Mouse (Mus musculus) CH12.LX (cell line): ENCODE data around the gene Rtl1. TPM values are rescaled to one million over a fixed set of nuclear protein-coding genes. Genes with fewer than 3 reads are reported as not detected.

Experiments used
- DNase-seq: peaks from one replicate; pipeline ENCODE4 v3.0.0-alpha.2; 2013; ENCODE audit errors: extremely low read depth
- H3K27ac ChIP-seq: 2 replicates; pipeline ENCODE4 v1.5.1; 2012; ENCODE audit warnings: low read depth, mild to moderate bottlenecking, control low read depth, moderate library complexity; ENCODE audit not compliant: insufficient read depth
- H3K27me3 ChIP-seq: replicated peaks from 2 replicates; pipeline ENCODE3; 2012; ENCODE audit warnings: inconsistent platforms
- H3K36me3 ChIP-seq, 2 experiments: replicated peaks in 1 of 2; 2 replicates each; pipeline versions ENCODE3 to v1.6.1; 2012; ENCODE audit warnings: inconsistent platforms in 1 of 2, low read length in 1 of 2, mild to moderate bottlenecking in 1 of 2, mixed read lengths in 1 of 2, moderate library complexity in 1 of 2; ENCODE audit not compliant: control insufficient read depth in 1 of 2, insufficient read depth in 1 of 2
- H3K4me1 ChIP-seq, 2 experiments: 2 replicates each; pipeline ENCODE4 v1.6.1; 2012; ENCODE audit warnings: inconsistent platforms in 1 of 2, moderate library complexity in 1 of 2; ENCODE audit not compliant: insufficient read depth in 2 of 2, control insufficient read depth in 1 of 2
- H3K4me2 ChIP-seq: 2 replicates; pipeline ENCODE4 v1.6.1; 2012; ENCODE audit warnings: low read depth, mild to moderate bottlenecking, control low read depth; ENCODE audit not compliant: poor library complexity, insufficient read depth, severe bottlenecking
- H3K4me3 ChIP-seq, 3 experiments: fragments of 150-350 bp in 1 of 3; sonication (generic) in 1 of 3; replicated peaks in 1 of 3; 2 replicates each; pipeline versions ENCODE3 to v1.5.1; 2011 to 2012; ENCODE audit warnings: low read depth in 2 of 3, low read length in 2 of 3, mild to moderate bottlenecking in 2 of 3, moderate library complexity in 2 of 3, control low read depth in 1 of 3, improper control_type of control experiment in 1 of 3, inconsistent platforms in 1 of 3, mixed read lengths in 1 of 3; ENCODE audit not compliant: poor library complexity in 1 of 3
- H3K79me2 ChIP-seq: replicated peaks from 2 replicates; pipeline ENCODE4 v1.6.1; 2012; ENCODE audit warnings: mild to moderate bottlenecking, moderate library complexity; ENCODE audit not compliant: control insufficient read depth, poor library complexity, insufficient read depth, severe bottlenecking; ENCODE audit errors: extremely low read depth
- H3K9ac ChIP-seq: 2 replicates; pipeline ENCODE4 v1.6.1; 2012; ENCODE audit warnings: low read depth, mild to moderate bottlenecking, control low read depth, moderate library complexity; ENCODE audit not compliant: insufficient read depth
- H3K9me3 ChIP-seq: replicated peaks from 2 replicates; pipeline ENCODE3; 2012; ENCODE audit warnings: low read length, inconsistent platforms, mixed read lengths
- BHLHE40 ChIP-seq: IDR thresholded peaks from 2 replicates; pipeline ENCODE4 v1.6.1; 2011; ENCODE audit warnings: mild to moderate bottlenecking, low read depth, low read length, improper control_type of control experiment
- CTCF ChIP-seq, 2 experiments: IDR thresholded peaks in 1 of 2; conservative IDR thresholded peaks in 1 of 2; 2 replicates each; pipeline ENCODE4 v1.5.1; 2011 to 2012; ENCODE audit warnings: low read depth in 2 of 2, low read length in 2 of 2, improper control_type of control experiment in 1 of 2, inconsistent platforms in 1 of 2, mild to moderate bottlenecking in 1 of 2, moderate library complexity in 1 of 2
- ELF1 ChIP-seq: IDR thresholded peaks from 2 replicates; pipeline ENCODE4 v1.6.1; 2014; ENCODE audit warnings: low read depth, mild to moderate bottlenecking, inconsistent platforms, low read length, improper control_type of control experiment
- GABPA ChIP-seq: IDR thresholded peaks from 2 replicates; pipeline ENCODE4 v1.6.1; 2012; ENCODE audit warnings: low read depth, low read length, improper control_type of control experiment, inconsistent platforms; ENCODE audit not compliant: insufficient replicate concordance
- IRF4 ChIP-seq: IDR thresholded peaks from 2 replicates; pipeline ENCODE4 v1.6.1; 2014; ENCODE audit warnings: low read depth, mild to moderate bottlenecking, inconsistent platforms, low read length, improper control_type of control experiment
- JUN ChIP-seq: IDR thresholded peaks from 2 replicates; pipeline ENCODE4 v1.6.1; 2011; ENCODE audit warnings: low read depth, mild to moderate bottlenecking, low read length, improper control_type of control experiment, moderate library complexity; ENCODE audit not compliant: insufficient read depth
- JUND ChIP-seq: conservative IDR thresholded peaks from 2 replicates; pipeline ENCODE4 v1.6.1; 2011; ENCODE audit warnings: low read depth, low read length, improper control_type of control experiment
- KAT2A ChIP-seq: IDR thresholded peaks from 2 replicates; pipeline ENCODE4 v1.6.1; 2012; ENCODE audit warnings: low read length, improper control_type of control experiment, inconsistent platforms; ENCODE audit not compliant: insufficient replicate concordance
- MAX ChIP-seq: IDR thresholded peaks from 2 replicates; pipeline ENCODE4 v1.6.1; 2011; ENCODE audit warnings: low read length, improper control_type of control experiment
- MEF2A ChIP-seq: IDR thresholded peaks from 2 replicates; pipeline ENCODE4 v1.6.1; 2014; ENCODE audit warnings: low read depth, mild to moderate bottlenecking, inconsistent platforms, low read length, improper control_type of control experiment, borderline replicate concordance
- MYC ChIP-seq: IDR thresholded peaks from 2 replicates; pipeline ENCODE4 v1.6.1; 2011; ENCODE audit warnings: low read depth, mild to moderate bottlenecking, improper control_type of control experiment, low read length
- NELFE ChIP-seq: IDR thresholded peaks from 2 replicates; pipeline ENCODE4 v1.6.1; 2011; ENCODE audit warnings: low read depth, low read length, improper control_type of control experiment
- RAD21 ChIP-seq: IDR thresholded peaks from 2 replicates; pipeline ENCODE4 v1.6.1; 2011; ENCODE audit warnings: low read depth, mild to moderate bottlenecking, low read length, improper control_type of control experiment, moderate library complexity
- RCOR1 ChIP-seq: conservative IDR thresholded peaks from 2 replicates; pipeline ENCODE4 v1.6.1; 2012; ENCODE audit warnings: low read depth, mild to moderate bottlenecking, inconsistent platforms, low read length, improper control_type of control experiment
- TBP ChIP-seq: conservative IDR thresholded peaks from 2 replicates; pipeline ENCODE4 v1.6.1; 2011; ENCODE audit warnings: low read depth, low read length, improper control_type of control experiment
- TCF12 ChIP-seq: IDR thresholded peaks from 2 replicates; pipeline ENCODE4 v1.6.1; 2014; ENCODE audit warnings: low read depth, mild to moderate bottlenecking, inconsistent platforms, low read length, improper control_type of control experiment
- UBTF ChIP-seq: IDR thresholded peaks from 2 replicates; pipeline ENCODE4 v1.6.1; 2012; ENCODE audit warnings: low read depth, mild to moderate bottlenecking, inconsistent platforms, low read length, improper control_type of control experiment, moderate library complexity
- USF1 ChIP-seq: IDR thresholded peaks from 2 replicates; pipeline ENCODE4 v1.6.1; 2014; ENCODE audit warnings: low read depth, mild to moderate bottlenecking, inconsistent platforms, low read length, improper control_type of control experiment
- USF2 ChIP-seq: conservative IDR thresholded peaks from 2 replicates; pipeline ENCODE4 v1.6.1; 2011; ENCODE audit warnings: low read depth, low read length, improper control_type of control experiment
- ZC3H11A ChIP-seq: IDR thresholded peaks from 2 replicates; pipeline ENCODE4 v1.6.1; 2012; ENCODE audit warnings: low read depth, mild to moderate bottlenecking, inconsistent platforms, low read length, improper control_type of control experiment
- dilution Hi-C: fragments of 300-500 bp; cut with MboI; formaldehyde crosslinking; loops from 2 replicates; pipeline ENCODE4 v1.14.3; 2020; ENCODE audit warnings: low sequenced_read_pairs; ENCODE audit not compliant: extremely low pct_unique_long_range_greater_than_20kb, extremely low pct_ligation_motif_present
- in situ Hi-C: fragments of 300-500 bp; cut with MboI; formaldehyde crosslinking; loops from 3 replicates; pipeline ENCODE4 v1.14.3; 2019; ENCODE audit warnings: low sequenced_read_pairs, low pct_ligation_motif_present, low pct_unique_long_range_greater_than_20kb, mixed read lengths
- polyA plus RNA-seq: library from polyadenylated mRNA; unstranded; fragments of >175 nt; gene quantifications from 2 replicates; pipeline ENCODE4 v1.2.1, GENCODE M21; 2012; ENCODE audit warnings: low read depth; ENCODE audit not compliant: insufficient read length
- total RNA-seq, 2 experiments: library from RNA; depleted of rRNA; stranded (reverse); fragments of 300-350 nt in 1 of 2; fragments of >200 nt in 1 of 2; gene quantifications; 2 replicates each; pipeline ENCODE4 v1.2.3; 2012 to 2014

The Rtl1 gene
- total and polyA plus RNA-seq, 3 experiments: not detected

DNA sequence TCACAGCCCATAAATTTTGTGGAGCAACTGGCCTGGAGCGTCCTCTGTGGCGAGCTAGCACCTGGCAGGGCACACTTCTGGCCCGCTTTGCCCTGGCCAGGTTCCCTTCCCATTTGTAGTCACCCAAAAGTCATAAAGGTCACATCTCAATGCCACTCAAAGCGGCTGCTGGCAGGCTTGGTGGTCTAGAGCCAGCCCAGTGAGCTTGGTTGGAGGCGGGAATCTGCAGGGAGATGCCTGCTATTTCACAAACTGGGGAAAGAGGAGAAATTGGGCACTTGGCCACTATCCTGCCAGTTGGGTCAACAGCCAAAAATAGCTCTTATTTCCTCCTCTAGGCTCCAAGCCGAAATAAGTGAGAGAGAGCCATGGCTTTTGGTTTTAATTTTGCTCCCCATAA lies 4.4 kb downstream of the Rtl1 start:
- H3K4me2 ChIP-seq: no peak overlapping the region
- no peaks in the 10 kb centered on the region for H3K36me3 ChIP-seq
- H3K4me1 ChIP-seq: no peaks in the 10 kb centered on the region
- peaks cover 70% of the 10 kb centered on the region for H3K9me3 ChIP-seq
- no peak overlapping the region for H3K9ac ChIP-seq
- dilution Hi-C loops (no loop called here), in situ Hi-C loops (no loop called here)
- H3K27ac ChIP-seq: no peak overlapping the region
- H3K79me2 ChIP-seq: no peaks in the 10 kb centered on the region
- no peaks in the 10 kb centered on the region for H3K27me3 ChIP-seq
- TF ChIP-seq JUND (no peak), ZC3H11A (no peak), USF2 (no peak), IRF4 (no peak), USF1 (no peak), BHLHE40 (no peak), TCF12 (no peak), ELF1 (no peak), MYC (no peak), KAT2A (no peak), MAX (no peak), UBTF (no peak), NELFE (no peak), RAD21 (no peak), GABPA (no peak)
- DNase-seq: no peak
- no peak overlapping the region for H3K4me3 ChIP-seq

DNA sequence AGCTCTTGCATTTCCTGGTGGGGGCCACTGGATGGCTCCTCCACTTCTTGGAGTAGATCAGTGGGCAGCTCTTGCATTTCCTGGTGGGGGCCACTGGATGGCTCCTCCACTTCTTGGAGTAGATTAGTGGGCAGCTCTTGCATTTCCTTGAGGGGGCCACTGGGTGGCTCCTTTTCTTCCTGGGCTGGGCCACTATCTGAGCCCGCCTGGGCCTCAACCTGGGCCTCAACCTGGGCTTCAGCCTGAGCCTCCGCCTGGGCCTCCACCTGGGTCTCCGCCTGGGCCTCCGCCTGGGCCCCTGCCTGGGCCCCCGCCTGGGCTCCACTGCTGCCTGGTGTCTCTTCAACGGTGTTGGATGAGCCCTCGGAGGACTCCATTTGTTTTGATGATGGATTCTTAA lies 5.2 kb downstream of the Rtl1 start:
- H3K4me3 ChIP-seq: no peak overlapping the region
- no peak for DNase-seq
- H3K79me2 ChIP-seq: no peaks in the 10 kb centered on the region
- no peak overlapping the region for H3K9ac ChIP-seq
- TF ChIP-seq RCOR1 (no peak), IRF4 (no peak), CTCF (conservative IDR thresholded peaks at IDR 0.05 in 1 of 2, IDR thresholded peaks at IDR 0.05 in 1 of 2; ENCODE audit: low read depth in 2 of 2, low read length in 2 of 2) (no peak), JUN (no peak), BHLHE40 (no peak), MEF2A (no peak), TBP (no peak), MYC (no peak), USF1 (no peak)
- dilution Hi-C loops (no loop called here), in situ Hi-C loops (no loop called here)
- H3K4me1 ChIP-seq: no peaks in the 10 kb centered on the region
- peaks cover 71% of the 10 kb centered on the region for H3K9me3 ChIP-seq
- no peak overlapping the region for H3K4me2 ChIP-seq
- H3K27me3 ChIP-seq: no peaks in the 10 kb centered on the region
- H3K27ac ChIP-seq: no peak overlapping the region
- no peaks in the 10 kb centered on the region for H3K36me3 ChIP-seq
